Mouse (Mus musculus) liver, embryonic 14.5 days (tissue): ENCODE results near the gene Cux1. TPM values are rescaled to one million over a fixed set of nuclear protein-coding genes. Genes with fewer than 3 reads are reported as not detected.
A peak's percentile ranks its signal among the peaks of the same experiment; 100 is the strongest.

Source experiments
- ATAC-seq: fragments of 200-750 bp; cut with Nextera tagmentation; 2 replicates; pipeline ENCODE4 v1.8.0; 2017; ENCODE audit warnings: moderate number of reproducible peaks, mild to moderate bottlenecking, moderate library complexity; ENCODE audit not compliant: insufficient read depth
- DNase-seq, 3 experiments: peaks; one replicate each; pipeline ENCODE4 v3.0.0-alpha.2; 2012 to 2013; ENCODE audit warnings: low read depth in 3 of 3, low spot score in 3 of 3
- H3K27ac ChIP-seq: fragments of 300-500 bp; sonication (generic); 2 replicates; pipeline ENCODE4 v1.5.1; 2014; ENCODE audit warnings: moderate library complexity, mild to moderate bottlenecking, control low read depth, inconsistent platforms
- H3K27me3 ChIP-seq: fragments of 300-500 bp; sonication (generic); 2 replicates; pipeline ENCODE4 v1.6.1; 2014; ENCODE audit warnings: mild to moderate bottlenecking, low read length, moderate library complexity; ENCODE audit not compliant: control insufficient read depth, insufficient read depth
- H3K36me3 ChIP-seq: fragments of 300-500 bp; sonication (generic); replicated peaks from 2 replicates; pipeline ENCODE4 v1.6.1; 2014; ENCODE audit warnings: low read depth; ENCODE audit not compliant: control insufficient read depth, insufficient read depth
- H3K4me1 ChIP-seq, 2 experiments: fragments of 200-500 bp in 1 of 2; fragments of 300-500 bp in 1 of 2; sonication (generic) in 1 of 2; replicated peaks; 2 replicates each; pipeline ENCODE4 v1.6.1; 2012 to 2014; ENCODE audit warnings: antibody characterized with exemption in 1 of 2, inconsistent platforms in 1 of 2, low read length in 1 of 2; ENCODE audit not compliant: control insufficient read depth in 2 of 2, insufficient read depth in 2 of 2
- H3K4me2 ChIP-seq: fragments of 300-500 bp; sonication (generic); 2 replicates; pipeline ENCODE4 v1.6.1; 2014; ENCODE audit warnings: low read depth, mild to moderate bottlenecking, control low read depth, moderate library complexity
- H3K4me3 ChIP-seq, 2 experiments: fragments of 200-500 bp in 1 of 2; fragments of 300-500 bp in 1 of 2; sonication (generic) in 1 of 2; 2 replicates each; pipeline ENCODE4 v1.5.1; 2012 to 2014; ENCODE audit warnings: low read depth in 2 of 2, low read length in 2 of 2, mild to moderate bottlenecking in 2 of 2, control low read depth in 1 of 2, inconsistent platforms in 1 of 2, moderate library complexity in 1 of 2; ENCODE audit not compliant: insufficient read depth in 1 of 2
- H3K9ac ChIP-seq: fragments of 300-500 bp; sonication (generic); replicated peaks from 2 replicates; pipeline ENCODE4 v1.6.1; 2014; ENCODE audit warnings: mild to moderate bottlenecking, control low read depth, moderate library complexity
- H3K9me3 ChIP-seq: fragments of 300-500 bp; sonication (generic); 2 replicates; pipeline ENCODE4 v1.6.1; 2016; ENCODE audit warnings: low read length, mixed read lengths; ENCODE audit not compliant: control insufficient read depth
- CTCF ChIP-seq: IDR thresholded peaks from 2 replicates; pipeline ENCODE4 v1.5.1; 2016; ENCODE audit warnings: antibody characterized with exemption, low read depth, control low read depth
- EP300 ChIP-seq: IDR thresholded peaks from 2 replicates; pipeline ENCODE4 v1.6.1; 2016; ENCODE audit warnings: antibody characterized with exemption, low read depth
- WGBS: fragments of 180-500 bp; shearing (Covaris S2); extraction: QIAGEN DNeasy Blood & Tissue Kit; methylation state at CpG from one replicate; pipeline ENCODE4 v1.1.7; 2014; ENCODE audit not compliant: insufficient replicate concordance; 5-methylcytosine and 5-hydroxymethylcytosine counted together
- polyA plus RNA-seq, 2 experiments: library from polyadenylated mRNA; depleted of rRNA in 1 of 2; stranded (reverse) in 1 of 2; unstranded in 1 of 2; fragments of >200 nt; fragmentation: Nextera tagmentation in 1 of 2; extraction: Ambion mirVana in 1 of 2; gene quantifications; 2 replicates each; pipeline versions ENCODE4 v1.2.1 to v1.2.3; 2012 to 2014

Cux1 gene
- polyA plus RNA-seq, 2 experiments, result 9.0 to 12.4 TPM

GRCm38 (mm10) chr5:136552093-136552492 lies 15.2 kb downstream of the Cux1 start:
- Histone ChIP-seq H3K27ac (no peak overlapping the region), H3K4me3 (no peak overlapping the region), H3K4me2 (no peak overlapping the region), H3K36me3 (no peaks in the 10 kb centered on the region), H3K9ac (no peak overlapping the region), H3K9me3 (no peaks in the 10 kb centered on the region), H3K4me1 (peaks cover 0 to 3% of the 10 kb centered on the region in 2 experiments; a peak in 2 of 4 replicates), H3K27me3 (no peaks in the 10 kb centered on the region)
- DNase-seq (no peak), ATAC-seq (no peak)
- WGBS, result 84% methylated on average over 3 of the region's 3 CpGs
- TF ChIP-seq EP300 (no peak), CTCF (no peak)

GRCm38 (mm10) chr5:136551571-136551970 lies 15.7 kb downstream of the Cux1 start:
- H3K36me3 ChIP-seq, result no peaks in the 10 kb centered on the region
- H3K4me3 ChIP-seq, result no peak overlapping the region
- no peak overlapping the region for H3K27ac ChIP-seq
- no peak for ATAC-seq
- peaks cover under 1 to 3% of the 10 kb centered on the region in 2 experiments; a peak in 2 of 4 replicates for H3K4me1 ChIP-seq
- no peaks in the 10 kb centered on the region for H3K27me3 ChIP-seq
- no peak overlapping the region for H3K9ac ChIP-seq
- 74% methylated on average over 6 of the region's 6 CpGs for WGBS
- no peak for TF ChIP-seq EP300
- TF ChIP-seq CTCF, result no peak
- no peaks in the 10 kb centered on the region for H3K9me3 ChIP-seq
- H3K4me2 ChIP-seq, result no peak overlapping the region
- no peak for DNase-seq

- Histone ChIP-seq H3K4me1 (peaks cover 8 to 9% of the 10 kb centered on the region in 2 experiments), H3K4me3 (no peak overlapping the region), H3K27me3 (no peaks in the 10 kb centered on the region), H3K9ac (no peak overlapping the region), H3K4me2 (no peak overlapping the region), H3K9me3 (no peaks in the 10 kb centered on the region), H3K36me3 (no peaks in the 10 kb centered on the region), H3K27ac (no peak overlapping the region)
- ATAC-seq, result no peak
- no peak for TF ChIP-seq EP300
- no peak for TF ChIP-seq CTCF
- 56% methylated on average over 2 of the region's 2 CpGs for WGBS
- DNase-seq, result no peak
Measured at GRCm38 (mm10) chr5:136550726-136551125, 16.6 kb downstream of the Cux1 start.

- Histone ChIP-seq H3K4me2 (no peak overlapping the region), H3K9me3 (no peaks in the 10 kb centered on the region), H3K36me3 (no peaks in the 10 kb centered on the region), H3K4me1 (peaks cover 15 to 16% of the 10 kb centered on the region in 2 experiments), H3K27ac (no peak overlapping the region), H3K9ac (no peak overlapping the region), H3K27me3 (no peaks in the 10 kb centered on the region), H3K4me3 (no peak overlapping the region)
- DNase-seq, result no peak
- WGBS, result 74% methylated on average over 2 of the region's 2 CpGs
- no peak for ATAC-seq
- TF ChIP-seq CTCF (no peak), EP300 (no peak)
Measured at GRCm38 (mm10) chr5:136548776-136549175, 18.5 kb downstream of the Cux1 start.

- no peaks in the 10 kb centered on the region for H3K27me3 ChIP-seq
- TF ChIP-seq EP300, result peak; percentile 51; the same call in 1 of the 2 replicates
- TF ChIP-seq CTCF, result no peak
- H3K4me2 ChIP-seq, result peak overlapping the region; percentile 60
- 17% methylated on average over 4 of the region's 4 CpGs for WGBS
- H3K27ac ChIP-seq, result no peak overlapping the region
- H3K9me3 ChIP-seq, result no peaks in the 10 kb centered on the region
- H3K4me1 ChIP-seq, result peaks cover 23 to 26% of the 10 kb centered on the region in 2 experiments
- H3K36me3 ChIP-seq, result no peaks in the 10 kb centered on the region
- no peak for DNase-seq
- 0 out of 4 replicates have a peak overlapping the region, but pooled peaks of 1 of the 2 experiments have one; percentile 16 for H3K4me3 ChIP-seq
- H3K9ac ChIP-seq, result no peak overlapping the region; the same call in 1 of the 2 replicates
- ATAC-seq, result peak; percentile 64; the same call in 1 of the 2 replicates
Measured at GRCm38 (mm10) chr5:136545061-136545460, 22.2 kb downstream of the Cux1 start.
